Mouse (Mus musculus): ENCODE data around the gene Cpne9.

DNA sequence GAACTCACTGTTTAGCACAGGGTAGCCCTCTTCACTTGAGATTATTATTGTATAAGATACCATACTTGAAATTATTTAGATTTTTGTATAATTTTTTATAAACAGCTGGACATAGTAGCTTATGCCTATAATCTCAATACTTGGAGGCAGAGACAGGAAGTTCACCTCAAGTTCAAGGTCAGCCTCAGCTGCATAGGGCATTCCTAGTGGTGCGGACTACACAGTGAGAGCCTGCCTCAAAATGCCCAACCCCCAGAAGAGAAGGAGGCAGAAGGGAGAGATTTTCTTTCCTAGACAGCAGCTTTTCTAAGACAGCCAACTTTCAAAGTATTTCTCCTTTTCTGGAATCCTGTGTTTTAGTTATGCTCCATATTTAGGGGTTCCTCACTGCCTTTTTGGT lies 69.1 kb downstream of the Cpne9 start:
- no peak for TF ChIP-seq CTCF (IDR thresholded peaks at IDR 0.05; ENCODE audit: low read depth)
- TF ChIP-seq EP300 (optimal IDR thresholded peaks at IDR 0.05): no peak
